Mouse (Mus musculus): ENCODE data around the gene Jade3. TPM values are rescaled to one million over a fixed set of nuclear protein-coding genes. Genes with fewer than 3 reads are reported as not detected.

The Jade3 gene
- polyA plus RNA-seq (2015; fragmentation: Nextera tagmentation; extraction: Ambion mirVana) = 3.9 and 5.4 TPM in 2 replicates

DNA sequence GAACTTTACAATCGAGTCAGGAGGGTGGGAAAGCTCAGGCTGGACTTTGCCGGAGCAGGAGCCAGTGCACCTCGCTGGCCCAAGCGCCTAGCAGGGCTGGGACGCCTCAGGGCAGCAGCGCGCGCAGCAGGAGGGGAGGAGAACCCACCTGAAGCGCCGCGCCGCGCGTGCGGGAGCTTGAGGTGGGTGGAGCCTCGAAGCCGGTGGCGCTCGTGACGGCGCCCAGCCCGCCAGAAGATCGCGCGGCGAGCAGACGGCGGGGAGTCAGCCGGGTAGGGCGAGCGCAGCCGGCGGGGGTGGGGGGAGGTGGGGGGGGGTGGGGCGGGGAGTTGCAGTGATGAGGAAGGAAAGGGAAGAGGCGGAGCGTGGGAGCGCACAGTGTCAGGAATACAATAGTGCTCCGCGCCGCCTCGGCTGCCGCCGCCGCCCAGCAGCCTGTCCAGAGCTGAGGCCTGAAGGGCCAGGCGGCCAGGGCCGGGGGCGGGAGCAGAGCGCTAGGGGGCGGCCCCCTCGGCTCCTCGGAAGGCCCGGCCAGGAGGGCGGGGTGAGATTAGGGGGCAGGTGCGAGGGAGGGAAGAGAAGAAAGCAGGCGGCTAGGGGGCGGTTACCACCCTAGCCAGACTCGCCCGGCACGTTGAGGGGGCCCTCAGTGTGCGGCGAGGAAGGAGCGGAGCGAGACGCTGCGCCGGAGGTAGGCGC is at the start of gene Jade3:
Jade3 (plus strand) TSS at position 549 of the 699 bp plus-strand sequence.

DNA sequence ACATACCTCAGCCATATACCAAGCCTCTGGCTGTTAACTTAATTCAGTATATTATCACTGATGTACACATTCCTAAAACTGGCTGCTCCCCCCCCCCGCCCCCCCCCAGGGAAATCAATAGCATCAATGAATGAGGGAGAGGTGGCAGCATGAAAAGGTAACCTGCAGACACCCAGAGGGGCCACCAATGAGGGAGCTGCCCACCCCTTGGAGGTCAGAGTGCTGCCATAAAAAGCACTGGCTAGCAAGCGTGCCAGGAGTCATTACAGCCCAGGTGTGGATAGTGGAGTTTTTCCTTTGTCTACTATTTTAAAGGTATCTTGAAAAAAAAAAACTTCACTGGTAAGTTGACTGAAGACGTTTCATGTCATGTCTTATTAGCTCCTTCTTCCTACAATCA is 124.0 kb downstream of the Jade3 start, which contains the start of gene Rgn:
Rgn (plus strand) TSS at position 256 of the 400 bp plus-strand sequence.

Other genes with a start within 250 kb of the Jade3 start
- 0.95 and 1.3 TPM in 2 replicates for gene Slc9a7, start 133.9 kb upstream of the Jade3 start, polyA plus RNA-seq (2015; fragmentation: Nextera tagmentation; extraction: Ambion mirVana)
- 11.9 and 13.7 TPM in 2 replicates for gene Rp2, start 61.2 kb upstream of the Jade3 start, polyA plus RNA-seq (2015; fragmentation: Nextera tagmentation; extraction: Ambion mirVana)
- gene Rgn, start 124.1 kb downstream of the Jade3 start, polyA plus RNA-seq (2015; fragmentation: Nextera tagmentation; extraction: Ambion mirVana) = 0.76 and 1.4 TPM in 2 replicates
- 19.5 TPM in 2 replicates for gene Rbm10, start 191.8 kb downstream of the Jade3 start, polyA plus RNA-seq (2015; fragmentation: Nextera tagmentation; extraction: Ambion mirVana)
- 310 and 314 TPM in 2 replicates for gene Ndufb11, start 191.9 kb downstream of the Jade3 start, polyA plus RNA-seq (2015; fragmentation: Nextera tagmentation; extraction: Ambion mirVana)
- gene Uba1, start 232.6 kb downstream of the Jade3 start, polyA plus RNA-seq (2015; fragmentation: Nextera tagmentation; extraction: Ambion mirVana) = 94.9 and 97.5 TPM in 2 replicates